Mouse (Mus musculus): ENCODE results near the gene Olfr215. TPM values are rescaled to one million over a fixed set of nuclear protein-coding genes. Genes with fewer than 3 reads are reported as not detected.
A peak's percentile ranks its signal among the peaks of the same experiment; 100 is the strongest.
"Not testable (repeated sequence)": the region's sequence is repeated elsewhere in the genome, so short reads cannot be mapped to it uniquely, and the experiment has no call there.

The Olfr215 gene
- polyA plus RNA-seq (2016; fragmentation: Nextera tagmentation; extraction: Ambion mirVana), result not detected in 2 replicates

DNA sequence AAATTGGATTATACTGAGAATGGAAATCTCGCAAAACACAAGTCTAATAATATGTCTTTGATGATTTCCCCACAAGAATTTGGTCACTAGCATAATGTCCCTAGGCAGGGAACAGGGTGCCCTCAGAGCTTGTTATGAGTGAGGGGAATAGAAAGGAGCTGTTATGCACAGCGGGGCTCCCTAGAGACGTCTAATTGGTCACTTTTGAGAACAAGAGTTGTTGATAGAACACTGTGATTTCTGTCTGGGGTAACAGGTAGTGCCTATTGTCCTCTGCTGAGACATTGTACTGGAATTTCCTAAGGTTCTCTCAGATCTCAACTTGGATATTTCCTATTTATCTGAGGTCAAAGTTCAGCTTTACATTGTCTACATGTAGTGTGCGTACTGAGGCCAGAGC, at the start of gene Olfr215:
Gene Olfr215, minus strand, starts transcription at position 101 of the 400 bp plus-strand sequence.
- H3K4me2 ChIP-seq, result no peak within 1 kb of the TSS
- ATAC-seq (ENCODE audit: insufficient number of reproducible peaks, low FRiP score), result no peak
- no peak within 1 kb of the TSS for H3K27ac ChIP-seq (ENCODE audit: poor library complexity, severe bottlenecking)
- WGBS, result 71% methylated on average over 4 of the region's 4 CpGs
- no peak within 1 kb of the TSS for H3K4me3 ChIP-seq
- no peaks in the 10 kb centered on the region for H3K4me1 ChIP-seq (replicated peaks)
- H3K9me3 ChIP-seq (replicated peaks), result no peaks in the 10 kb centered on the region
- no peaks in the 10 kb centered on the region for H3K27me3 ChIP-seq (replicated peaks)
- H3K36me3 ChIP-seq, result no peaks in the 10 kb centered on the region
- H3K9ac ChIP-seq, result no peak within 1 kb of the TSS

DNA sequence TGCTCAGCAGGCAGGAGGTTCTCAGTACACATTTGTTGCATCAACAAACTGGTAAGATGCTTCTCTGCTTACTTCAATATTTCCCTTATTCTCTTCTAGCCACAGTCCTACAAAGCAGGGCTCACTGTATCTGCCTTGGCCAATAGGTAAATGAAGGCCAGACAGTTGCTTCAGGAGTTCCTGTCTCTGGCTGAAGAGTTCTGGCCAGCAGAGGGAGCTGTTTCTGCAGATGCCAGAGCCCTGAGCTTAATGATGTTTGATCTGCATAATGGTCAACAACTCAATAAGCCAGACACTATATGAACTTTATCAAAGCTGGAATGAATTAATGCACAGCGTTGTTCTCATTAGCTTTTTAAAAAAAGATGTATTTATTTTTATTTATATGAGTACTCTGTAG, 48.1 kb upstream of the Olfr215 start:
- no peak for ATAC-seq (ENCODE audit: insufficient number of reproducible peaks, low FRiP score)
- H3K27ac ChIP-seq (ENCODE audit: poor library complexity, severe bottlenecking), result no peak overlapping the region
- 26% methylated on average over 1 of the region's 1 CpGs for WGBS
- peaks cover under 1% of the 10 kb centered on the region for H3K36me3 ChIP-seq
- H3K27me3 ChIP-seq (replicated peaks), result no peaks in the 10 kb centered on the region
- H3K4me1 ChIP-seq (replicated peaks), result peaks cover 34% of the 10 kb centered on the region
- no peak overlapping the region for H3K4me3 ChIP-seq
- no peak overlapping the region for H3K4me2 ChIP-seq
- H3K9ac ChIP-seq, result no peak overlapping the region
- H3K9me3 ChIP-seq (replicated peaks), result no peaks in the 10 kb centered on the region

- no peak overlapping the region for H3K4me2 ChIP-seq
- H3K9ac ChIP-seq, result no peak overlapping the region
- no peak overlapping the region for H3K4me3 ChIP-seq
- H3K36me3 ChIP-seq, result peaks cover 19% of the 10 kb centered on the region
- no peak for ATAC-seq (ENCODE audit: insufficient number of reproducible peaks, low FRiP score)
- no peak overlapping the region for H3K27ac ChIP-seq (ENCODE audit: poor library complexity, severe bottlenecking)
- WGBS, result 81% methylated on average over 10 of the region's 10 CpGs
- no peaks in the 10 kb centered on the region for H3K9me3 ChIP-seq (replicated peaks)
- H3K27me3 ChIP-seq (replicated peaks), result no peaks in the 10 kb centered on the region
- H3K4me1 ChIP-seq (replicated peaks), result peaks cover 12% of the 10 kb centered on the region
Observed at GRCm38 (mm10) chr6:116629766-116630165, 45.8 kb upstream of the Olfr215 start.

DNA sequence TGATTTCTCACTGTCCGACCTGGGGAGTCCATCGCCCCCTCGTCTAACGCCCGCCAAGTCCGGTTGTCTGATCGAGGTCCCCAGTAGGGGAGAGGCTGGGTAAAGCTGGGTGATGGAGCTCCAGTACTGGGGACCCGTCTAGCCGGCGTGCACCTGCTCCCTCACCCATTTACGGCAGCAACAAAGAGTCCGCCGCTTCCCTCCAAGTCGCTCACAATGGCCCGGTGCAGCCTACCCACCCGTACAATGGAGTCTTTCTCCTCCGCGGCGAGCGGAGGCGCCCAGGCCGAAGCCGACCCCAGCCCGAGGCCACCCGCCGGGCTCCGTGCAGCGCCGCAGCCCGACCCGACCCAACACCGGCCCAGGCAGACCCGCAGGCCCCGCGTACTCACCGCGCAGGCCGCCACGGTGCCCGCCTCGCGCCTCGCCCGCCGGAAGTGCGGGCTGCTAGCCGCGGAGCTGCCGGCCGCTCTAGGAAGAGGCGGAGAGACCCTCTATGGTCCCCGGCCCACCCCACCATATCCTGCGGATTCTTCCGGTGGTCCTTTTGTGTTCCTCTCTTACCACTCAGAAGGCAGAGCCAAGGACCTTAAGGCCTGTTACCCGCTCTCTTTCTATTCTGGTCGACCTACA, 44.7 kb upstream of the Olfr215 start, which contains the start of gene Zfp422:
Gene Zfp422, minus strand, starts transcription at position 461 of the 633 bp plus-strand sequence.
- ATAC-seq (ENCODE audit: insufficient number of reproducible peaks, low FRiP score), result peak; percentile 87
- peak within 1 kb of the TSS; percentile 83 for H3K27ac ChIP-seq (ENCODE audit: poor library complexity, severe bottlenecking)
- peak within 1 kb of the TSS; percentile 81 for H3K4me2 ChIP-seq
- no peaks in the 10 kb centered on the region for H3K9me3 ChIP-seq (replicated peaks)
- under 1% methylated on average over 56 of the region's 56 CpGs for WGBS
- H3K36me3 ChIP-seq, result peaks cover 26% of the 10 kb centered on the region
- H3K4me3 ChIP-seq, result peak within 1 kb of the TSS; percentile 83
- H3K9ac ChIP-seq, result peak within 1 kb of the TSS; percentile 94
- no peaks in the 10 kb centered on the region for H3K27me3 ChIP-seq (replicated peaks)
- 0 out of 2 replicates have a peak, but pooled peaks cover 2% of the 10 kb centered on the region for H3K4me1 ChIP-seq (replicated peaks)

GRCm38 (mm10) chr6:116628095-116628494, 44.1 kb upstream of the Olfr215 start:
- H3K4me2 ChIP-seq, result peak overlapping the region; percentile 81
- H3K4me1 ChIP-seq (replicated peaks), result 0 out of 2 replicates have a peak, but pooled peaks cover 2% of the 10 kb centered on the region
- peaks cover 28% of the 10 kb centered on the region for H3K36me3 ChIP-seq
- H3K9me3 ChIP-seq (replicated peaks), result no peaks in the 10 kb centered on the region
- WGBS, result 27% methylated on average over 9 of the region's 9 CpGs
- H3K9ac ChIP-seq, result peak overlapping the region; percentile 94
- H3K27ac ChIP-seq (ENCODE audit: poor library complexity, severe bottlenecking), result no peak overlapping the region
- H3K4me3 ChIP-seq, result peak overlapping the region; percentile 83
- no peak for ATAC-seq (ENCODE audit: insufficient number of reproducible peaks, low FRiP score)
- no peaks in the 10 kb centered on the region for H3K27me3 ChIP-seq (replicated peaks)

- not testable (repeated sequence) for H3K4me3 ChIP-seq; H3K9ac ChIP-seq; H3K4me2 ChIP-seq; H3K9me3 ChIP-seq (replicated peaks); ATAC-seq (ENCODE audit: insufficient number of reproducible peaks, low FRiP score); H3K27ac ChIP-seq (ENCODE audit: poor library complexity, severe bottlenecking); H3K27me3 ChIP-seq (replicated peaks); H3K4me1 ChIP-seq (replicated peaks)
- H3K36me3 ChIP-seq, result peaks cover 28% of the 10 kb centered on the region
- WGBS, result 95% methylated on average over 9 of the region's 9 CpGs
Observed at GRCm38 (mm10) chr6:116626417-116626816, 42.4 kb upstream of the Olfr215 start.

- peaks cover 21% of the 10 kb centered on the region for H3K36me3 ChIP-seq
- H3K9me3 ChIP-seq (replicated peaks), result no peaks in the 10 kb centered on the region
- no peak for ATAC-seq (ENCODE audit: insufficient number of reproducible peaks, low FRiP score)
- no peak overlapping the region for H3K27ac ChIP-seq (ENCODE audit: poor library complexity, severe bottlenecking)
- no peak overlapping the region for H3K4me2 ChIP-seq
- no peak overlapping the region for H3K4me3 ChIP-seq
- H3K9ac ChIP-seq, result no peak overlapping the region
- H3K4me1 ChIP-seq (replicated peaks), result no peaks in the 10 kb centered on the region
- H3K27me3 ChIP-seq (replicated peaks), result no peaks in the 10 kb centered on the region
- WGBS, result 60% methylated on average over 8 of the region's 8 CpGs
Observed at GRCm38 (mm10) chr6:116621318-116622023, 37.5 kb upstream of the Olfr215 start.

- no peak for ATAC-seq (ENCODE audit: insufficient number of reproducible peaks, low FRiP score)
- no peaks in the 10 kb centered on the region for H3K27me3 ChIP-seq (replicated peaks)
- no peaks in the 10 kb centered on the region for H3K36me3 ChIP-seq
- H3K4me1 ChIP-seq (replicated peaks), result no peaks in the 10 kb centered on the region
- H3K4me2 ChIP-seq, result no peak overlapping the region
- H3K27ac ChIP-seq (ENCODE audit: poor library complexity, severe bottlenecking), result no peak overlapping the region
- no peaks in the 10 kb centered on the region for H3K9me3 ChIP-seq (replicated peaks)
- H3K9ac ChIP-seq, result no peak overlapping the region
- no peak overlapping the region for H3K4me3 ChIP-seq
Observed at GRCm38 (mm10) chr6:116618073-116618472, 34.1 kb upstream of the Olfr215 start.

DNA sequence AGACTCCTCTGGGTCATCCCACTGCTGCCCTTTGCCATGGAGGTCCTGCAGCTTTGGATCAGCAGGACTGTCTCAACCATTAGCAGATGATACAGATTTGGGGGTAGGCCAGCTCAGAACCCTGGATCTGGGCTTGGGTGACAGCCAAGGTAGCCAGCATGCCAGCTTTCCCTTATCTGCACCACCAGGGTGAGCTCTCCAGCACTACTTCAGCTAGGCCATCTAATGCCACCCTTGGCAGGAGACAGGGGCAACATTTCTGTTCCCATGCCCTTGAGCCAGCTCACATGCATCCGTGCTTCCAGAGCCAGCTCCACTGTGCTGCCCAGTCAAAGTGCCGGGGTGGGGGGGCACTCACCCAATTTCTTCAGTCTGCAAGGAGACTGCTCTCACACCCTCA, 31.7 kb upstream of the Olfr215 start:
- no peak for ATAC-seq (ENCODE audit: insufficient number of reproducible peaks, low FRiP score)
- WGBS, result 82% methylated on average over 2 of the region's 2 CpGs
- H3K4me2 ChIP-seq, result no peak overlapping the region
- H3K4me1 ChIP-seq (replicated peaks), result no peaks in the 10 kb centered on the region
- no peak overlapping the region for H3K4me3 ChIP-seq
- H3K36me3 ChIP-seq, result no peaks in the 10 kb centered on the region
- H3K27me3 ChIP-seq (replicated peaks), result no peaks in the 10 kb centered on the region; the same call in 1 of the 2 replicates
- H3K9me3 ChIP-seq (replicated peaks), result no peaks in the 10 kb centered on the region
- H3K9ac ChIP-seq, result no peak overlapping the region
- no peak overlapping the region for H3K27ac ChIP-seq (ENCODE audit: poor library complexity, severe bottlenecking)

GRCm38 (mm10) chr6:116607230-116607629, 23.2 kb upstream of the Olfr215 start:
- Histone ChIP-seq H3K9ac (no peak overlapping the region), H3K4me2 (no peak overlapping the region), H3K9me3 (replicated peaks) (no peaks in the 10 kb centered on the region), H3K36me3 (no peaks in the 10 kb centered on the region), H3K27ac (ENCODE audit: poor library complexity, severe bottlenecking) (no peak overlapping the region), H3K27me3 (replicated peaks) (peaks cover 7% of the 10 kb centered on the region), H3K4me1 (replicated peaks) (no peaks in the 10 kb centered on the region), H3K4me3 (no peak overlapping the region)
- 21% methylated on average over 4 of the region's 4 CpGs for WGBS
- no peak for ATAC-seq (ENCODE audit: insufficient number of reproducible peaks, low FRiP score)

DNA sequence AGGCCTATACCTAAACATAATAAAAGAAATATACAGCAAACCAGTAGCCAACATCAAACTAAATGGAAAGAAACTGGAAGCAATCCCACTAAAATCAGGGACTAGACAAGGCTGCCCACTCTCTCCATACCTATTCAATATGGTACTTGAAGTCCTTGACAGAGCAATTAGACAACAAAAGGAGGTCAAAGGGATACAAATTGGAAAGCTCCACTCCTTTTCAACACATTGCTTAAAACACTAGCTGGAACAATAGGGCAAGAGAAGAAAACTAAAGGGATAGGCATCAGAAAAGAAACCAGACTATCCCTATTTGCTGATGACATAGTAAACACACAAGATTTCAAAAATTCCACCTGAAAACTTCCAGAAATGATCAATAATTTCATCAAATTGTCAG, 17.0 kb upstream of the Olfr215 start:
- H3K27ac ChIP-seq (ENCODE audit: poor library complexity, severe bottlenecking); H3K4me3 ChIP-seq; H3K9me3 ChIP-seq (replicated peaks); H3K27me3 ChIP-seq (replicated peaks); ATAC-seq (ENCODE audit: insufficient number of reproducible peaks, low FRiP score); H3K36me3 ChIP-seq; H3K4me2 ChIP-seq; H3K4me1 ChIP-seq (replicated peaks); H3K9ac ChIP-seq: not testable (repeated sequence)
